Mouse (Mus musculus): ENCODE results near the gene 1700001P01Rik. TPM values are rescaled to one million over a fixed set of nuclear protein-coding genes. Genes with fewer than 3 reads are reported as not detected.

The 1700001P01Rik gene
- total and polyA plus RNA-seq, 3 experiments: 0.47 TPM; not detected in 2

DNA sequence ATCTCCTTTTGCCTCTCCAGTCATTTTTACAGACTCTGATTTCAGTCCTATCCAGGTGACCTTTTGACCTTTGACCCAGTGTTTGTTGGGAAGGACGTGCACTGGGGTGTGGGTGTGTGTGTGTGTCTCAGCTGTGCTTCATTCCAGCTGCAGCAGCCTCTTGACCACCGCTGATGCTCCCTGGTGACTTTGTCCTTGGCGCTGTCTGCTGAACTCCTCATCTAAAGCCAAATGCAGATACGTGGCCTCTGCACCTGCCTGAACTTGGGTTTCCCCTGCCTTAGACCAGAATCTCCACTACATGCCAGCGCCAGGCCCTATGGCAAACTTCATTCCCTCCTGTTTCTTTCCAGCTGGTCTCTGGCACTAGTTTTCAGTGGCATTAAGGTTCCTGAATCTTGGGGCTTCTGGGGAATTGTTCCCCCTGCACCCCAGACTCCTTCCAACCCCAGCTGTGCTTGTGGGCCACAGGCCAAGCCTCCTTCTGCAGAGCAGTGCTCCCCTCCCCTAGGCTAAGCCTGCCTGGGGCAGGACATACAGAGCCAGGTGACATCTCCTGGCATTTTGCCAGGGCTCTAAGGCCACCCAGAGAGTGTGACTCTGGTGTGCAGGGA is 33.0 kb upstream of the 1700001P01Rik start:
- no peak for DNase-seq (ENCODE audit: extremely low read depth)
- TF ChIP-seq POLR2AphosphoS2 (IDR thresholded peaks at IDR 0.05; ENCODE audit: low read depth, low read length) (no peak), JUND (conservative IDR thresholded peaks at IDR 0.05; ENCODE audit: low read depth, low read length) (no peak), MYC (IDR thresholded peaks at IDR 0.05; ENCODE audit: low read depth, low read length) (no peak), CTCF (conservative IDR thresholded peaks at IDR 0.05 in 1 of 2, IDR thresholded peaks at IDR 0.05 in 1 of 2; ENCODE audit: low read depth in 2 of 2, low read length in 2 of 2) (no peak), NELFE (IDR thresholded peaks at IDR 0.05; ENCODE audit: low read depth, low read length) (no peak), HCFC1 (IDR thresholded peaks at IDR 0.05; ENCODE audit: low read depth, low read length) (no peak), NRF1 (IDR thresholded peaks at IDR 0.05; ENCODE audit: low read depth, low read length) (no peak), MEF2A (IDR thresholded peaks at IDR 0.05; ENCODE audit: borderline replicate concordance, low read depth, low read length) (no peak), BHLHE40 (IDR thresholded peaks at IDR 0.05; ENCODE audit: low read depth, low read length) (peak; percentile 24; the same call in 1 of the 2 replicates), MXI1 (IDR thresholded peaks at IDR 0.05; ENCODE audit: low read depth, low read length) (0 out of 2 replicates have a peak, but pooled peaks have one; percentile 22), USF2 (conservative IDR thresholded peaks at IDR 0.05; ENCODE audit: low read depth, low read length) (no peak), USF1 (IDR thresholded peaks at IDR 0.05; ENCODE audit: low read depth, low read length) (no peak), ZC3H11A (IDR thresholded peaks at IDR 0.05; ENCODE audit: low read depth, low read length) (no peak), MAZ (IDR thresholded peaks at IDR 0.05; ENCODE audit: low read depth, low read length) (no peak), PAX5 (IDR thresholded peaks at IDR 0.05; ENCODE audit: low read length) (no peak), TCF12 (IDR thresholded peaks at IDR 0.05; ENCODE audit: low read depth, low read length) (peak; percentile 46; the same call in 1 of the 2 replicates), POLR2A (IDR thresholded peaks at IDR 0.05; ENCODE audit: low read depth, low read length) (no peak), GABPA (IDR thresholded peaks at IDR 0.05; ENCODE audit: insufficient replicate concordance, low read depth, low read length) (no peak), ZNF384 (IDR thresholded peaks at IDR 0.05; ENCODE audit: low read depth, low read length) (no peak), SIN3A (IDR thresholded peaks at IDR 0.05; ENCODE audit: low read length) (no peak), ETS1 (conservative IDR thresholded peaks at IDR 0.05; ENCODE audit: low read depth, low read length) (peak; percentile 41), MAFK (IDR thresholded peaks at IDR 0.05; ENCODE audit: insufficient replicate concordance, low read length) (no peak)
- Histone ChIP-seq H3K79me2 (replicated peaks; ENCODE audit: control insufficient read depth, extremely low read depth, insufficient read depth, poor library complexity, severe bottlenecking) (no peaks in the 10 kb centered on the region), H3K9ac (ENCODE audit: insufficient read depth, low read depth) (no peak overlapping the region), H3K4me3 (replicated peaks in 1 of 3; ENCODE audit: low read depth in 2 of 3, low read length in 2 of 3, poor library complexity in 1 of 3) (no peak overlapping the region), H3K27ac (ENCODE audit: insufficient read depth, low read depth) (no peak overlapping the region), H3K9me3 (replicated peaks; ENCODE audit: low read length) (no peaks in the 10 kb centered on the region), H3K27me3 (replicated peaks) (no peaks in the 10 kb centered on the region), H3K36me3 (replicated peaks in 1 of 2; ENCODE audit: control insufficient read depth in 1 of 2, insufficient read depth in 1 of 2, low read length in 1 of 2) (peaks cover 5 to 66% of the 10 kb centered on the region in 2 experiments), H3K4me2 (ENCODE audit: insufficient read depth, low read depth, poor library complexity, severe bottlenecking) (no peak overlapping the region), H3K4me1 (ENCODE audit: control insufficient read depth in 1 of 2, insufficient read depth in 2 of 2) (peaks cover 28 to 86% of the 10 kb centered on the region in 2 experiments)
- dilution Hi-C loops (cut with MboI; ENCODE audit: extremely low pct_ligation_motif_present, extremely low pct_unique_long_range_greater_than_20kb, low sequenced_read_pairs) (no loop called here), in situ Hi-C loops (cut with MboI; ENCODE audit: low pct_ligation_motif_present, low pct_unique_long_range_greater_than_20kb, low sequenced_read_pairs) (no loop called here)
